Mouse (Mus musculus): ENCODE results near the gene Lrrn1.

Gene Lrrn1

GRCm38 (mm10) chr6:107528877-107529864, at the start of gene Lrrn1:
Gene Lrrn1, plus strand, starts transcription at chr6:107529768.
- peak; percentile 86 for DNase-seq

DNA sequence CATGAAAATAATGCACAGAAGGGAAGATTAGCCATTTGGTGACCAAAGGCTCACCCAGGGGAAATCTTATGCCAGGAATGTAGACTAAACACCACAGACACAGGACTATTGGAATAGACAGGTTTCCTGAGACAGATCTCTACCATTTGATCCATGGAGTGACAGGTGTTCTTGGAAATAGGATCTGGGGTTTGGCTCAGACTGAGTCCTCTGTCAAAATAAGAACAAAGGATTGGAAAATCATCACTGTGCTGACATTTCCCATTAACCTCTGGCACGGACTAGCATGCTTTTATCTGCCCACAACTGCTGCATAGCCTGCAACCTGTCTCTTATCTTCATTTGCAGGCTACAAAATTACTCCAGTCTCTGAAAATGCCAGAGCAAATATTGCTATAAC, 35.1 kb upstream of the Lrrn1 start:
- DNase-seq = no peak

GRCm38 (mm10) chr6:107495830-107496229, 33.7 kb upstream of the Lrrn1 start:
- DNase-seq = no peak

DNA sequence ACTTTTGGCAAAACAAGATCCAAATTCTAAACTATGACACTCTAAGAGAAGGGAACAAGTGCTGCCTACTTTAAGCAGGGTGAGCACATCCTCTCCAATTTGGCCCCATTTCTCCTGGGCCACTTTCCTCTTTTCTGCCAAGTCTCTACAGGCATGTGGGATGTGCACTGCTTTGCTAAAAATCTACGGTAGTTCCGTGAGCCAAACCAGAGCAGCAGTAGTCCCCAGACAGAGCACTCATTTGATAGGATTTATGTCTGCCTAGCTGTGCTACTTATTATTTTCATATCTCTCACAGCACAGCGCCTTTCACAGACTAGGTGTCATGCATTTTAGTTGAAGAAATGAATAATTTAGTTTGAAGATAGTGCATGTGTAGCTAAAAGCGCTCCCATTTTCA, 15.9 kb upstream of the Lrrn1 start:
- DNase-seq = peak; percentile 37

- no peak for DNase-seq
Observed at GRCm38 (mm10) chr6:107523953-107524352, 5.6 kb upstream of the Lrrn1 start.

DNA sequence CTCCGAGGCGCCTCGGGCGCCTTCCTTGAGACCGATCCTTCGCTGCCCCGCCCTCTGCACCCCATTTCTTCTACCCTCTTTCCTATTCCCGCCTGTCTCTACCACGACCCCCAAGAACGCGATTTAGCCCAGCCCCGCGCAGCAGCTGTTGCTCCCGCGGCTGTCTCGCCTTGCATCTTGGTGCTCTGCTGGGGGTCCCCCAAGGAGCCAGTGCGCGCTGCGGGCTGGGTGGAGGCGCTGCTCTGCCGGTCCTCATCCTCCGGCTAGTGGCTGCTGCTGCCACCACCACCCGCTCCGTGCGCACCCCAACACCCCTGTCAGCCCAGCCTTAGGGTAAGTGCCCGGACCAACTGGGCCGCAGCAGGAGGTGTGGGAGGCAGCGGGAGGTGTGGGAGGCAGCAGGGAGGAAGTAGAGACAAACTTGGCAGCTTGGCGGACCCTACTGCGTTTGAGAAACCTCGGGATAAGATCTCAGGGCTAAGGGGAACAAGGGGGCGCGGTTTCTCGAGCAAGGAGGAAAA, 403 bp downstream of the Lrrn1 start:
- peak; percentile 76 for DNase-seq

GRCm38 (mm10) chr6:107530621-107531285, 1.2 kb downstream of the Lrrn1 start:
- no peak for DNase-seq

GRCm38 (mm10) chr6:107531526-107532080, 2.0 kb downstream of the Lrrn1 start:
- DNase-seq = no peak

- no peak for DNase-seq
Observed at GRCm38 (mm10) chr6:107534533-107534932, 5.0 kb downstream of the Lrrn1 start.

- DNase-seq = no peak
Observed at GRCm38 (mm10) chr6:107536631-107537030, 7.1 kb downstream of the Lrrn1 start.

DNA sequence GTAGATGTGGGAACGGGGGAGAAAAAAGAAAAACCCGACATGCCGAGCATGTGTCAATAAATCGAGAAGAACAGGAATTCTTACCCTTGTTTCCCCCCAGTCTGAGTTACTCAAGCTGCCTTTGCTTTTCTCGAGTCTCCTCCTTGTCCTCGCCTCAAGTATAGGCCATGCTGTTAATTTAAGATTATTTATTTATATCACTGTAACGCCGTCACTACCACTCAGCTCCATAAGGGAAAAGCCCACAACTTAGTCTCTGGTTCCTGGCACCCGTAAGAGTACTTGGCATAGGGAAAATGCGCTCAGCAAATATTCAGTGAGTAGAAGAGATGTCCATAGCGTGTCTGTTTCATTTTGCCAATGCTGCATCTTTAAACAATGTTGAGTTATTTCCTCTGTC, 11.7 kb downstream of the Lrrn1 start:
- peak; percentile 39 for DNase-seq

- DNase-seq = no peak
Observed at GRCm38 (mm10) chr6:107541918-107542317, 12.3 kb downstream of the Lrrn1 start.

- DNase-seq = no peak
Observed at GRCm38 (mm10) chr6:107546272-107546671, 16.7 kb downstream of the Lrrn1 start.

DNA sequence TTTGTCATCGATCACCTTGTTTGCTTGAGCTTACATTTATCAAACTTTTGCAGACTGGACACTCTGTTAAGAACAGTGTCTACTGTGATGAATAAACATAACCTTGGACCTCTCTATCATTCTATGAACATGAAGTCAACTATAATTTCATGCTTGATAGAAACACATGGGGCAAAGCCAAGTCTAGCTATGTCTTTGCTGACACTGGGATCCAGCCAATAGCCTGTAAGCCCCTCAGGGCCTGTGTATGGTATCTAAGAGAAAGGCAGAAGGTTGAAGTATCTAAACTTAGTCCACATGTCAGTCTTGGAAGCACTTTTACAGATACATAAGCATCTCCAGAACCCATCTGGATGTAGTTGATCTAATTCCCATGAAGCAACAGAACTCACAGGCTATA, 22.9 kb downstream of the Lrrn1 start:
- DNase-seq = no peak

- no peak for DNase-seq
Observed at GRCm38 (mm10) chr6:107555364-107555763, 25.8 kb downstream of the Lrrn1 start.

DNA sequence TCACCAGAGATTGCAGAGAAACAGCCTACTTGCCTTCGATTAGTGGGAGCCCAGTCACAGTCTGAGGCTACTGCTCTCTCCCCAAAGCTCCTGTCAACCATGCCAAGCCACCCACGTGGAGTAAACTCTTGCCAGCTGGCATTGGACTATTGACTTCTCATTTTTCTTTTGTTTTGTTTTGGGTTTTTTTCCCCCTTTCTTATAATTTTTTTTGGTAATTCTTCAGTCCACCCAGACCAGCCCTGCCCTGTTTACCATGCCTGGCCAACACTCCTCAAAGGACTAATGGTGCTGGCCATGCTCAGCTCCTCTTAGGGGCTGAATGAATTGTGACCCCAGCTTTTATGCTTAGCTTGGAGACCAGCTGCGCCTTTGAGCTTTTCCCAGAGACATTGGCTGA, 27.4 kb downstream of the Lrrn1 start:
- DNase-seq = peak; percentile 47

- no peak for DNase-seq
Observed at GRCm38 (mm10) chr6:107557806-107558205, 28.2 kb downstream of the Lrrn1 start.

- no peak for DNase-seq
Observed at GRCm38 (mm10) chr6:107562255-107562654, 32.7 kb downstream of the Lrrn1 start.

DNA sequence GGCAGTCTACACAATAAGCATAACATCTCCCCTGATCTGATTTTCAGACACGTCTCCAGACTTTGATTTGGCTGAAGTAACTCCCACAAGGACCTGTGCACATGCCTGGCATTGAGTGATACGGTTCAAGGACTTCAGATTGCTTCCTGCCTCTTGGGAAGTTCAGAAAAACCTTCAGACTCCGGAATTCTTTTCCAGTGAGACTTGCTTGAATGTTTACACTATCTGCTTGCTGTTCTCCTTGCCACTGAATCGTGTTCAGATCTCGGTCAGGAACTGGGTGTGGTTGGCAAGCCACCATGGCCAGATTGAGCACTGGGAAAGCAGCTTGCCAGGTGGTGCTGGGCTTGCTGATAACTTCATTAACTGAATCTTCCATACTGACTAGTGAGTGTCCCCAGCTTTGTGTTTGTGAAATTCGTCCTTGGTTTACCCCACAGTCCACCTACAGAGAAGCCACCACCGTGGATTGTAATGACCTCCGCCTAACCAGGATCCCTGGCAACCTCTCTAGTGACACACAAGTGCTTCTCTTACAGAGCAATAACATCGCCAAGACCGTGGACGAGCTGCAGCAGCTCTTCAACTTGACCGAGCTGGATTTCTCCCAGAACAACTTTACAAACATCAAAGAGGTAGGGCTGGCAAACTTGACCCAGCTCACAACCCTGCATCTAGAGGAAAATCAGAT, 37.5 kb downstream of the Lrrn1 start:
- no peak for DNase-seq

DNA sequence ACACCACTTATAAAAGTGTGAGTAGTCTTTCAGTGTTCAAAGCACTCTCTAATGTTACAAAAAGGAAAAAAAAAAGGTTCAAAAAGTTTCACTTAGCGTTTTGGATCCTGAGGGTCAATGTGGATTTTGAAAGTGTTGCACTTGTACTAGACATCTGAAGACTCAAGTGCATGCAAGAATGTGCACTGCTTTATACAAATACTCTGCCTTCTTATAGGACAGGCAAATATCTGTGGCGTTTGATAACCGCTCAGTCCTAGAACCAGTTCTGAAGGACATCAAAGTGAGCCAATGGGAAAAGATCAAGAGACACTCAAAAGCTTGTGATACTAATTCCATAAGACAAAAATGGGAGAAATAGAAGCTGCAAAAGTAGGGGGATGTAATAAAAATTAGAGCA, 45.0 kb downstream of the Lrrn1 start:
- no peak for DNase-seq

DNA sequence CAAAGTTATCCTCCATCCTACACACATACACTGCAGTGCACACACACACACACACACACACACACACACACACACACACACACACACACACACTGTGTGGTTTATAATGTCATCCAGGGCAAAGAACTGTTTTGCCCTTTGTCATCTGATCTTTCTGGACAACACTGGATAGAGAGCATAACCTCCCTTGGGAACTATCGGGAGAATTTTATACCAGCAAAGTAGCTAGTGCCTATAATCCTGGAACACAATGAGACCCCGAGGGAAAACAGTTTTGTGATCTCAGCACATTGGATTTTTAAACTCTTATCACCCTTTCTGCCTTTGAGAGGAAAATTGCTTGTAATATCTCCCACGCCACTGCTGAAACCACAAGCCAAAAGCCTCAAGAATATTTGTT, 45.8 kb downstream of the Lrrn1 start:
- no peak for DNase-seq

GRCm38 (mm10) chr6:107577309-107577708, 47.7 kb downstream of the Lrrn1 start:
- DNase-seq = no peak
